Mouse (Mus musculus): ENCODE measurements around the gene Sept5.

DNA sequence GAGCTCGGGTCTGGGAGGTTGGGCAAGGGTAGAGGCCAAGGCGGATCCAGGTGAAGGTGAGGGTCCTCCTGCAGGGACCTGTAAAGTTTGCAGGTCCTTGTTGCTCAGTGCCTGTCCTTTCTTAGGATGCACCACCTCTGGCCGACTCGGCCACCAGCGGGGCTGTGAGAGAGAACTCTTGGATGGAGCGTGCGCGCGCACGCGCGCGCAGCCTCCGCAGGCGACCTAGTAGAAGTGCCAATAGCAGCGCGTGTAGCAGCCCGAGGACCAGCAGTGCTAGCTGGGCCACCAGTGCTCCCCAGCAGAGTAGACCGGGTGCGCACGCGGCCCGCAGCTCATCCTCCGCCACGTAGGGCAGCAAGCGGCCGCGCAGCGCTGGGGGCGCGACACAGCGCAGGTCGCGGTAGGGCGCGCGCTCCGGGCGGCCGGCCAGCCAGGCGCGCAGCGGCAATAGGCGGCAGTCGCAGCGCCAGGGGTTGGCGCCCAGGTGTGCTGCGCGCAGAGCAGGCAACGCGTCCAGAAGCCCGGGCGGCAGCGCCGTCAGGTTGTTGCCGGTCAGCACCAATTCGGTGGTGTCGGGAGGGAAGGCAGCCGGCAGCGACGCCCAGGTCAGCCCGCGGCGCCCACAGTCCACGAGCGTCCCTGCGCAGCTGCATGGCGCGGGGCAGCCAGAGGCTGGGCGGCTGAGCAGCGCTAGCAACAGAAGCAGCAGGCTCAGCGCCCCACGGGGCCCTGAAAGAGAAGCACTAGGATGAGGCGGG, 9.0 kb downstream of the Sept5 start:
- TF ChIP-seq POLR2A (IDR thresholded peaks at IDR 0.05; ENCODE audit: control insufficient read depth, low read depth, low read length) (no peak), CTCF (IDR thresholded peaks at IDR 0.05; ENCODE audit: control insufficient read depth, insufficient read depth, insufficient replicate concordance, low read depth, low read length) (no peak)
